Mouse (Mus musculus) inflammation-experienced regulatory T-cells, adult 6 months (primary cell): ENCODE results near the gene Thumpd2. TPM values are rescaled to one million over a fixed set of nuclear protein-coding genes. Genes with fewer than 3 reads are reported as not detected.

Experiments
- polyA plus RNA-seq, 3 experiments: library from polyadenylated mRNA; unstranded; fragments of 100-300 nt; shearing (Covaris generic); gene quantifications; one replicate each; pipeline ENCODE4 v1.2.1; 2017

Gene Thumpd2
- polyA plus RNA-seq, 3 experiments from 2014 or later: 8.4 to 14.2 (median 12.5) TPM

Other genes starting within 250 kb of the Thumpd2 start
- gene Tmem178, start 120.5 kb downstream of the Thumpd2 start, polyA plus RNA-seq: not detected